Mouse (Mus musculus) neural tube, embryonic 13.5 days (tissue): ENCODE results near the gene Pcyt1a. TPM values are rescaled to one million over a fixed set of nuclear protein-coding genes. Genes with fewer than 3 reads are reported as not detected.

ENCODE experiments used
- ATAC-seq: fragments of 200-750 bp; cut with Nextera tagmentation; 2 replicates; pipeline ENCODE4 v1.8.0; 2017; ENCODE audit warnings: low read depth, mild to moderate bottlenecking, moderate TSS enrichment, moderate library complexity
- H3K27ac ChIP-seq: fragments of 300-500 bp; sonication (generic); replicated peaks from 2 replicates; pipeline ENCODE4 v1.5.1; 2015; ENCODE audit warnings: moderate library complexity, mild to moderate bottlenecking, inconsistent platforms
- H3K27me3 ChIP-seq: fragments of 300-500 bp; sonication (generic); 2 replicates; pipeline ENCODE4 v1.6.1; 2015; ENCODE audit warnings: mild to moderate bottlenecking, inconsistent platforms
- H3K36me3 ChIP-seq: fragments of 300-500 bp; sonication (generic); 2 replicates; pipeline ENCODE4 v1.6.1; 2015; ENCODE audit warnings: mild to moderate bottlenecking, inconsistent platforms
- H3K4me1 ChIP-seq: fragments of 300-500 bp; sonication (generic); replicated peaks from 2 replicates; pipeline ENCODE4 v1.6.1; 2015; ENCODE audit warnings: inconsistent platforms
- H3K4me2 ChIP-seq: fragments of 300-500 bp; sonication (generic); 2 replicates; pipeline ENCODE4 v1.6.1; 2015; ENCODE audit warnings: inconsistent platforms, mild to moderate bottlenecking, moderate library complexity
- H3K4me3 ChIP-seq: fragments of 300-500 bp; sonication (generic); 2 replicates; pipeline ENCODE4 v1.5.1; 2015; ENCODE audit warnings: mild to moderate bottlenecking, inconsistent platforms
- H3K9ac ChIP-seq: fragments of 300-500 bp; sonication (generic); 2 replicates; pipeline ENCODE4 v1.6.1; 2015; ENCODE audit warnings: moderate library complexity, mild to moderate bottlenecking, inconsistent platforms
- H3K9me3 ChIP-seq: fragments of 300-500 bp; sonication (generic); 2 replicates; pipeline ENCODE4 v1.6.1; 2016; ENCODE audit warnings: inconsistent platforms
- WGBS: fragments of 180-500 bp; shearing (Covaris S2); methylation state at CpG from one replicate; pipeline ENCODE4 v1.1.7; 2015; 5-methylcytosine and 5-hydroxymethylcytosine counted together
- polyA plus RNA-seq: library from polyadenylated mRNA; unstranded; fragments of >200 nt; fragmentation: Nextera tagmentation; extraction: Ambion mirVana; gene quantifications from 2 replicates; pipeline ENCODE4 v1.2.1, GENCODE M21; 2015

The Pcyt1a gene
- polyA plus RNA-seq: 42.1 and 49.7 TPM in 2 replicates

DNA sequence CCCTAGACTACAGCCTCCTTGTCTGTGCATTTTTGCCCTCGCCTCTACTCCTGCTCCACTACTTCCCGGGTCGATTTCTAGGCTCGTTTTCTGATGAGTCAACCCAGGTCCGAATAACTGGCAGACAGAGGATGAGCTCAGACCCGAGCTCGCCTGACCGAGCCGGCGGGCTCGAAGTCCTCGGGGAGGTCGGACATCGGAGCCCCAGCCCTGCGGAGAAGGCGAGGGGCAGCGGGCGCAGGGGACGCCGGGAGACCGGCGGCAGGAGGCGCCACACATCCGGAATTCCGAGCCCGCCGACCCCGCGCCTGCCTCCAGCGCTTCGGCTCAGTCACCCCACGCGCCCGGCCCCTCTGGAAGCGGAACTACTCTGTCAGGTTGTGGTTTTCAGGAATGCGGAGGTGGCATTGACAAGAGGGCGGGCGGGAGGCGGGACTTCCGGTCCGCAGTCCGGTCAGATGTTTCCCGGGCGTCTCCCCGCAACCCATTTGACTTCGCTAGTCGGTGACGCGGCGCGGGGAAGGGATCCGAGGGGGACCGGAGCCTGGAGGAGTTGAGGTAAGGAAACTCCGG, at the start of gene Pcyt1a:
Gene Pcyt1a (plus strand): TSS at position 448 of the 573 bp plus-strand sequence.
- peak within 1 kb of the TSS; percentile 95 for H3K27ac ChIP-seq
- no peaks in the 10 kb centered on the region for H3K27me3 ChIP-seq
- peak within 1 kb of the TSS; percentile 95 for H3K9ac ChIP-seq
- no peaks in the 10 kb centered on the region for H3K9me3 ChIP-seq
- peak; percentile 97 for ATAC-seq
- peaks cover 18% of the 10 kb centered on the region for H3K4me1 ChIP-seq
- WGBS: under 1% methylated on average over 54 of the region's 54 CpGs
- no peaks in the 10 kb centered on the region for H3K36me3 ChIP-seq
- H3K4me3 ChIP-seq: peak within 1 kb of the TSS; percentile 92
- H3K4me2 ChIP-seq: peak within 1 kb of the TSS; percentile 71

DNA sequence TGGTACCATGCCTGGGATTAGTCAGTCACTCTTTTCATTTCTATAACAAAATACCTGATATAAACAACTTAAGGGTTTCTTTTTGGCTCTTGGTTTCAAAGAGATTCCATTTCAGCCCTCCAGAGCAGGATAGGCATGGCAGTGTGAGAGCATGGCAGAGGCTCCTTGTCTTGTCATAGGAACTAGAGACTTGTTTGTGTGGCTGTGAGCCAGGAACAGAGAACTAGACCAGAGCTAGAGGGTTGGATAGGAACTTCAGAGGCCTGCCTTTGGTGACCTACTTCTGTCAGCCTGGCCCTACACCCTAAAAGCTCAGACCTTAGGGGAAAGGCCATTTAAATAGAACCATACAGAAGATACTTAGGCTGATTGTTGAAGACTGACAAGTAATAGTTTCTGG, 47.8 kb upstream of the Pcyt1a start:
- Histone ChIP-seq H3K9me3 (no peaks in the 10 kb centered on the region), H3K4me3 (no peak overlapping the region), H3K9ac (no peak overlapping the region), H3K4me1 (no peaks in the 10 kb centered on the region), H3K27me3 (no peaks in the 10 kb centered on the region), H3K4me2 (no peak overlapping the region), H3K27ac (no peak overlapping the region), H3K36me3 (peaks cover 88% of the 10 kb centered on the region)
- no peak for ATAC-seq

DNA sequence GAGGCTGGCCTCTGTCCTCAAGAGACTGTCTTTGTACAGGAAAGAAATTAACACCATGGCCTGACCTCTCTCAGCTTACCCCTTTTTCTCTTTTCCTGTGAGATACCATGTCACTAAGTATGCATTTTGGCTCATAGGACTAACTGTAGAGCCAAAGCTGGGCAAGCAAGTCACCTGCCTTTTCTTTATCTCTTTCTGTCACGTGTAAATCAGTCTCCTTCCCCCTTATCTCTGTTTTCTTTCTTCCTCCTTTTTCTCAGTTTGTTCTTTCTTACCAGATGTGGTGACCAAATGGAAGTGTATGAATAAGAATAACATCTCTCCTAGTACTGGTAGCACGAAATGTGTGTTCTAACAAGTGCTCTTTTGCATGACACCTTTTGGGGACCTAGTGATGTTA, 45.8 kb upstream of the Pcyt1a start:
- Histone ChIP-seq H3K9me3 (no peaks in the 10 kb centered on the region), H3K4me2 (no peak overlapping the region), H3K4me1 (no peaks in the 10 kb centered on the region), H3K4me3 (no peak overlapping the region), H3K9ac (no peak overlapping the region), H3K27ac (no peak overlapping the region), H3K27me3 (no peaks in the 10 kb centered on the region), H3K36me3 (peaks cover 68% of the 10 kb centered on the region)
- ATAC-seq: no peak
- WGBS: 94% methylated on average over 2 of the region's 2 CpGs

DNA sequence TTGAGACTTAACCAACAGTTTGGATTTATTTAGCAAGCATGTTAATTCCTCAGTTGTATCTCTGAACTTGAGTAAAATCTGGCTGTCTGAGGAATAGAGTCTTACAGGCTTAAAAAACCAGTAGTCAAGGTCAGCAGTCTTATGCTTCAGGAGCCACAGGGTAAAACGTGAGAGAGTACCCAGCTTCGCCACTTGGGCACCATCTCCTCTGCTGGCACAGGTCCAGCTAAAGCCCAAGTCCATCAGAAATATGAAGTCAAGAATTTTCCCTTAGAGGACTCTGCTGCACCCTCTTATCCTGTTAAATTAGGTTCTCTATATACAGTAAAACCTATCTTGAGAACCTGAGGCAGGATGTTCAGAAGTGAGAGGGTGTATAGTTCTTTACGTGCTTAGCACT, 43.9 kb upstream of the Pcyt1a start:
- H3K4me2 ChIP-seq: no peak overlapping the region
- no peaks in the 10 kb centered on the region for H3K27me3 ChIP-seq
- no peaks in the 10 kb centered on the region for H3K9me3 ChIP-seq
- peaks cover 64% of the 10 kb centered on the region for H3K36me3 ChIP-seq
- no peaks in the 10 kb centered on the region for H3K4me1 ChIP-seq
- no peak overlapping the region for H3K4me3 ChIP-seq
- 81% methylated on average over 3 of the region's 3 CpGs for WGBS
- no peak for ATAC-seq
- H3K9ac ChIP-seq: no peak overlapping the region
- H3K27ac ChIP-seq: no peak overlapping the region

DNA sequence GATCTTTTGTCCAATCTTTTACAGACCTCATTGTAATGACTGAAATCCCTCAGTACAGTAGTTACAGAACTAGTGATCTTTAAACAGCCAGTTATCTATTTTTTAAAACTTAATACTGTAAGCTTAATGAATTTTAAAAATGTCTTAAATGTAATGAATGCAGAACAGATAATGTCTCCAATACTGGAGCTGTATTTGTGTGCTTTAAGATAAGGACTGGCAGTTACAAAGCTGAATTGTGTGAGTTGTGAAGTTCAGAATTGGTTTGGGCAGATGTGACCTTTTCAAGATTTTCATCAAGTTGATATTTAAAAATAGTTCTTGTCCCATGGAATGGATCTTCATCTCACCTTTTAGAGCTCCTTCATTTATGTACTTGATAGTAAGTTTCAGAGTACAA, 41.7 kb upstream of the Pcyt1a start:
- Histone ChIP-seq H3K36me3 (peaks cover 57% of the 10 kb centered on the region), H3K9me3 (no peaks in the 10 kb centered on the region), H3K27ac (no peak overlapping the region), H3K27me3 (no peaks in the 10 kb centered on the region), H3K4me3 (no peak overlapping the region), H3K4me2 (no peak overlapping the region), H3K4me1 (no peaks in the 10 kb centered on the region), H3K9ac (no peak overlapping the region)
- no peak for ATAC-seq

DNA sequence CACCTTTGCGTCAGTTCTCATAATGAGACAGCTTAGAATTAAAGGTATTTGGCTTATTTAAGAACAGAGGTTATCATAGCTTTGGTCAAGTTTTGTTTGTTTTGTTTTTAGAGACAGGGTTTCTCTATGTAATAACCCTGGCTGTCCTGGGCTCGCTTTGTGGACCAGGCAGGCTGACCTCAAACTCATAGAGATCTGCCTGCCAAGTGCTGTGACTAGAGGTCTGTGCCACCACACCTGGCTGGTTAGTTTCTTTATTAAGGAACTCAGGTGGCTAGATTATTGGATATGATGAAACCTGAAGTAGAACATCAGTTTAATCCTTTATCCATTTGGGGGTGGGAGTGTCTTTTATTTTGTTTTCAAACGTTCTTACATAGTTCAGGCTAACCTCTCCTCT, 40.9 kb upstream of the Pcyt1a start:
- H3K9me3 ChIP-seq: no peaks in the 10 kb centered on the region
- no peak overlapping the region for H3K9ac ChIP-seq
- H3K36me3 ChIP-seq: peaks cover 55% of the 10 kb centered on the region
- H3K4me3 ChIP-seq: no peak overlapping the region
- H3K4me1 ChIP-seq: no peaks in the 10 kb centered on the region
- no peak overlapping the region for H3K27ac ChIP-seq
- no peak overlapping the region for H3K4me2 ChIP-seq
- no peak for ATAC-seq
- H3K27me3 ChIP-seq: no peaks in the 10 kb centered on the region
- WGBS: 90% methylated on average over 3 of the region's 3 CpGs

DNA sequence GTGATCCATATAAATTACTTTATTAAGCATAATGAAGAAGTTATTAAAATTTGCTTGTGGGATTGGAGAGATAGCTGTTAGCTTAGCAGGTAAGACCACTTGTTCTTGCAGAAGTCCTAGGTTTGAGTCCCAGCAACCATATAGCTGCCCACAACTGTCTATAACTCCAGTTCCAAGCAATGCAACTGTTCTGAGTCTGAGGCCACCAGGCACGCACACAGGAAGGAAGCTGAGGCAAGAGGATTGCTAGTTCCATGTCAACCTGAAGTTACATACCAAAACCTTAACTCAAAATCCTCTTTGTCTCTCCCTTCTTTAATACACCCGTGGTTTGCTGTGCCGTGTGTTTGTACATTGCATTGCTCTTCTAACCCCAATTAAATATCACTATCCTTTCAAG, 39.8 kb upstream of the Pcyt1a start:
- H3K4me1 ChIP-seq: no peaks in the 10 kb centered on the region
- H3K9me3 ChIP-seq: no peaks in the 10 kb centered on the region
- WGBS: 98% methylated on average over 3 of the region's 3 CpGs
- H3K9ac ChIP-seq: no peak overlapping the region
- peaks cover 45% of the 10 kb centered on the region for H3K36me3 ChIP-seq
- ATAC-seq: no peak
- H3K27ac ChIP-seq: no peak overlapping the region
- no peak overlapping the region for H3K4me3 ChIP-seq
- no peaks in the 10 kb centered on the region for H3K27me3 ChIP-seq
- H3K4me2 ChIP-seq: no peak overlapping the region

DNA sequence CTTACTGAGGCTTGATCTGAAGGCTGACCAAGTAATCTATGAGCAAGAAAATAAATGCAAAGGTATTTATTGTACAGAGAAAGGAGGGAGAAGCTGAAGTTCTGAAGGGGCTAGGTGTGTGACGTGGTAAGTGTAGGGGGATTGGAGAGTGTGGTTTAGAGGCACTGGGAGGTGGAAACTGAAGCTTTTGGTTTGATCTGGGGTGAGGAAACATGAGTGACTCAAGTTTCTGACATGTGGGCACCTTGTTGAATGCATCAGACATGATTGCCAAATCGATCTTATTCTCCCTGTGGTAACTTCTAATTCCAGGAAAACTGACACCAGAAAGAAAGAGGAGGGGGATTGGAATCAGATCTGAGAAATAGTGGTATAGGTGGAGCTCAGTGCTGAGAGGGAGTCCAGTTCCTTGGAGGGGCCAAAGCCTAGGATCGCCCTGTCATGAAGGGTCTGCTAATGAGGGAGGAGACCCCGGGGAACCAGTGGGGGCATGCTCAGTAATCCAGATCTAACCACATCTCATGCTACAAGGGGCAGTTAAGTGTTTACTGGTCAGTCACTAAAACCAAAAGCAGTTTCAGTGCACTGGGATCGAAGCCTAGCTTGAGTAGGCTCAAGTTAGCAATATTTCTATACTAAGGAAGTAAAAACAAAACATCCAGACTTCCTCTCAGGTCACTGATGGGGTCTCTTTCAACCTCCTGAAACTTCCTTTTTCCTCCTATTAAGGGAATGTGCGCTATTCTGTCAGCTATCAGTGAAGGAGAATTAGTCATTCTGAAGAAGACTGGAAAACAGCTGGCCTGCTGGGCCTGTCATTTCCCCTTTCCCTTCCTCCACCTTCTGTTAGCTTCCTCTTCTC, 34.8 kb upstream of the Pcyt1a start:
- no peak overlapping the region for H3K4me3 ChIP-seq
- no peak for ATAC-seq
- peaks cover 24% of the 10 kb centered on the region for H3K36me3 ChIP-seq
- H3K27ac ChIP-seq: peak overlapping the region; percentile 2; the same call in 1 of the 2 replicates
- no peak overlapping the region for H3K9ac ChIP-seq
- no peaks in the 10 kb centered on the region for H3K4me1 ChIP-seq
- no peak overlapping the region for H3K4me2 ChIP-seq
- H3K27me3 ChIP-seq: no peaks in the 10 kb centered on the region
- H3K9me3 ChIP-seq: no peaks in the 10 kb centered on the region
- 77% methylated on average over 6 of the region's 6 CpGs for WGBS

DNA sequence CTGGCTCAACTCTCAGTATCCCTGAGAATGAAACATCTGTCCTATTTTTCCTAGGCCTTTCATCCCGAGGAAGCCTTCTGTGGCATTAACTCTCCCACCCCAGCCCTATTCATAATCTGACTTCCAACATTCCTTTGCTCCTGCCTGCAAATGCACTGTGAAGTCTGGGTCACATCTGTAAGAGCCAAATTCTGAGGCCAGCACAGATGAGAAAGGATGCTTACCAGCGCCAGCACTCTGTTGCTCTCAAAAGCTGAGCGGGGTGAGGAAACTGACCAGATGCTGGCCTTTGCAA, 34.2 kb upstream of the Pcyt1a start:
- no peak for ATAC-seq
- Histone ChIP-seq H3K4me1 (no peaks in the 10 kb centered on the region), H3K4me2 (no peak overlapping the region), H3K9ac (no peak overlapping the region), H3K9me3 (no peaks in the 10 kb centered on the region), H3K4me3 (no peak overlapping the region), H3K27me3 (no peaks in the 10 kb centered on the region), H3K36me3 (peaks cover 19% of the 10 kb centered on the region), H3K27ac (peak overlapping the region; percentile 2; the same call in 1 of the 2 replicates)
- WGBS: 63% methylated on average over 3 of the region's 3 CpGs

DNA sequence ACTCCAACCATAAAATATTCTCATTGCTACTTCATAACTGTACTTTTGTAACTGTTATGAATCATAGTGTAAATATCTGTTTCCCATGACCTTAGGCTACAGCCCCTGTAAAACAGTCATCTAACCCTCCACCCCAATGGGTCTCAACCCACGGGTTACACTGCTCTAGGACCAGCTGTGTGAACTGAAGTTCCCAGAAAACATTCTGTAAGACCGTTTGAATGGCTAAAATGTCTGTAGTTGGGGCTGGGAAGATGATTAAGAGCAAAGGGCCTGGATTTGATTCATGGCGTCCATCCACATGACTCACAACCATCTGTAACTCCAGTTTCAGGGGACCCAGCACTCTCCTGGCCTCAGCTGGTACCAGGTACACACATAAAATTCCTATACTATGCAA, 32.5 kb upstream of the Pcyt1a start:
- WGBS: 64% methylated on average over 3 of the region's 3 CpGs
- Histone ChIP-seq H3K9me3 (no peaks in the 10 kb centered on the region), H3K4me3 (no peak overlapping the region), H3K27ac (no peak overlapping the region), H3K4me1 (no peaks in the 10 kb centered on the region), H3K27me3 (no peaks in the 10 kb centered on the region), H3K4me2 (no peak overlapping the region), H3K36me3 (peaks cover 5% of the 10 kb centered on the region), H3K9ac (no peak overlapping the region)
- no peak for ATAC-seq

DNA sequence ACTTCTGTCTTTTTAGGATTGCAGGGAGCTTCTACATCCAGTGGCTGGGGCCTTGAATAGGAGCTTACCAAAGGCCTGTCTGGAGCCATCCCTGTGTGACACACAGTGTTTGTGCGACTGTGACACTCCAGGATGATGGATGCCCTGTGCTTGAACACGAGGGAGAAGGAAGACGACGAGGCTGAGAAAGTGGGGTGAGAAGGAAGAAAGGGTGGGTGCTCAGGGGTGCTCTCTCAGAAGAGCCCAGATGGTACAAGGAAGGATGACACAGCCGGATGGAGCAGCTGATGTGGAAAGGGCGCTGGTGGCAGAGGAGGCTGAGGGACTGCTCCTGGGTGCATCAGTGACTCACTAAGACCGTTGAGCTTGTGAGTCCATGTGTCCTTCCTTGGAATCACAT, 30.5 kb upstream of the Pcyt1a start, which contains the start of gene Tm4sf19:
Gene Tm4sf19 (plus strand): TSS at position 240 of the 400 bp plus-strand sequence.
- Histone ChIP-seq H3K27me3 (no peaks in the 10 kb centered on the region), H3K4me2 (no peak within 1 kb of the TSS), H3K9ac (no peak within 1 kb of the TSS), H3K36me3 (no peaks in the 10 kb centered on the region), H3K4me1 (no peaks in the 10 kb centered on the region), H3K27ac (no peak within 1 kb of the TSS), H3K9me3 (no peaks in the 10 kb centered on the region), H3K4me3 (no peak within 1 kb of the TSS)
- no peak for ATAC-seq
- 84% methylated on average over 7 of the region's 7 CpGs for WGBS

DNA sequence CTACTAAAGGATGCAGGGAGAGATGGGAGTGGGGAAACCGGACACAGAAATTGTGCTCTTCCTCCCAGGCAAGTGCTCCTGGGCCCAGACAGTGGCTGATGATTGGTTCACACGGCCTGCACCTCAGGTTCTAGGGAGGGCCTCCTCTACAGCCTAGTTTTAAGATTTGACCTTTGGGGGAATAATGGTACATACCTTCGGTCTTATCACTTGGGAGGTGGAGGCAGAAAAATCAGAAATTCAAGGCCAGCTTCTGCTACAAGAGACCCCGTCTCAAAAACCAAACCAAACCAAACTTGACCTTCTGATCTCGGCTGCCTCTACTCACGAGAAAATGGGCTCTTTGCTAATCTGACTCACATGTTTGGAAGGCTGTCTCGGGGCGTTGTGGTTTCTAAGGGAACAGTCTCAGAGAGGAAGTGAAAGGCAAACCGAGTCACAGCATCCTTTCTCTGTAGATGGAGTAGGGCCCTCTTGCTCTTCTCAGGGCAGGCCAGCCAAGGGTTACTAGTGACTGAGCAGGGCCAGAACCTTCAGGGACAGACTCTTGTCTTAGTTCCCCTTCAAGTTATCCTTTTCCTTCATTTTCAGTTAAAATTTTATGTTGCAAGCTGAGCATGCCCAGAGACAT, 29.3 kb upstream of the Pcyt1a start:
- Histone ChIP-seq H3K4me3 (no peak overlapping the region), H3K27me3 (no peaks in the 10 kb centered on the region), H3K36me3 (no peaks in the 10 kb centered on the region), H3K27ac (no peak overlapping the region), H3K4me1 (no peaks in the 10 kb centered on the region), H3K4me2 (no peak overlapping the region), H3K9ac (no peak overlapping the region), H3K9me3 (no peaks in the 10 kb centered on the region)
- no peak for ATAC-seq
- WGBS: 81% methylated on average over 9 of the region's 9 CpGs
